Mouse (Mus musculus): ENCODE results near the gene Rhbdl1.

Gene Rhbdl1

DNA sequence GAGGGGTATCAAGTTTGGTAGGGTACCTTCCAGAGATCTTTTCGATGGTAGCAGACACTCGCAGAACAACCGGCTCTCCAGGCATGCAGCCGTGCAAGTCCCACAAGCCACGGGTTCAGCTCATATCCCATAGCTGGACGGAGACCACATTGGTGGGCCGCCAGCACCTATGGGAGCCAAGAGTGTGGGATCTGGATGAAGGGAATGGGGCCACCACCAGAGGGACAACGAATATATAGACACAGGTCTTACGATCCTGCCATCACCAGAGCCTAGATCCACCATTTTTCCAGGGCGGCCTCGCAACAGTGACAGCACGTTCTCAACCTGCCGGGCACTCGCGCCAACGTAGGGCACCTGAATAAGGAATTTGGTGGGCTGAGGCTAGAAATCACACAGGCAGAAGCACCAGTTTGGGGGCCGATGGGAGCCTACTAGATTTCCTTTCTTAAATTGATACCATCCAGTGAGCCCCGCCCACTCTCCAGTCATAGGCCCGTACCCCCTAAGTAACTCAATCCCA, 45.7 kb downstream of the Rhbdl1 start:
- no peak for DNase-seq

DNA sequence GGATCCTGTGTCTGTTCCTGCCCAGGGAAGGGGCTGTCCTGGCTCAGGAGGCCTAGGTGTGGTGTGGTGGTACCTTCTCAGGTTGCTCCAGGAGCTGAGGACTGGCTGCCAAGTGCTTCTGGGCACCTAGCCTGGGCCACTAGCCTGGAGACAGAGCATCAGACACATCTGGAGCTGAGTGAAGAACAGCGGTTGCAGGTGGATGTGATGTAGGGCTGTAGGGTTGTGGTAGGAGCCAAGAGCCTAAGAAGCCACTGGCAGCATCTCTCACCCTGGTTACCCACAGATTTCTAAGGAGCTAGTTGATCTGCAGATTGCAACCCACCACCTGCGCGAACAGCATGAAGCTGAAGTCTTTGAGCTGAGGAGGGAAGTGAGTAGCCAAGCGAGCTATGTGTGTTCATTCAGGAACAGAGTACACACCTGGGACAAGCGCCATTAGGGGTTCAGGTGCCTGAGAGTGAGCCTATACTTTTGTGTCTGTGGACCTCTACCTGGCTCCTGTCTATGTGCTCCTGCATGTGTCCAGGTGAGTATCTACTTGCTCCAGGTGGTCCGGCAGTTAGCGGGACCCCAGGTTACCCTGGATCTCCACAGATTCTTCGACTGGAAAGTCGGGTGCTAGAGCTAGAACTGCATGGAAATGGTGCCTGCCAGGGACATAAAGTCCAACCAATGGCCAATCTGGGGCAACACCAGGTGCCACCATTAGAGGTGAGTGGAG, 50.2 kb downstream of the Rhbdl1 start:
- no peak for DNase-seq

- no peak for DNase-seq
Measured at GRCm38 (mm10) chr17:25786280-25786679, 50.8 kb downstream of the Rhbdl1 start, which contains the start of gene Ccdc78. Ccdc78 (plus strand) TSS chr17:25786580.

GRCm38 (mm10) chr17:25785281-25785745, 51.8 kb downstream of the Rhbdl1 start, which contains the start of gene Haghl:
Haghl (minus strand) TSS chr17:25785673.
- peak; percentile 99 for DNase-seq
